Mouse (Mus musculus): Measurements from ENCODE around the gene Trim41. TPM values are rescaled to one million over a fixed set of nuclear protein-coding genes. Genes with fewer than 3 reads are reported as not detected.
A peak's percentile ranks its signal among the peaks of the same experiment; 100 is the strongest.
"Not testable (repeated sequence)": the region's sequence is repeated elsewhere in the genome, so short reads cannot be mapped to it uniquely, and the experiment has no call there.

The Trim41 gene
- total RNA-seq, 2 experiments from 2014 or later = 53.6 to 54.3 TPM

DNA sequence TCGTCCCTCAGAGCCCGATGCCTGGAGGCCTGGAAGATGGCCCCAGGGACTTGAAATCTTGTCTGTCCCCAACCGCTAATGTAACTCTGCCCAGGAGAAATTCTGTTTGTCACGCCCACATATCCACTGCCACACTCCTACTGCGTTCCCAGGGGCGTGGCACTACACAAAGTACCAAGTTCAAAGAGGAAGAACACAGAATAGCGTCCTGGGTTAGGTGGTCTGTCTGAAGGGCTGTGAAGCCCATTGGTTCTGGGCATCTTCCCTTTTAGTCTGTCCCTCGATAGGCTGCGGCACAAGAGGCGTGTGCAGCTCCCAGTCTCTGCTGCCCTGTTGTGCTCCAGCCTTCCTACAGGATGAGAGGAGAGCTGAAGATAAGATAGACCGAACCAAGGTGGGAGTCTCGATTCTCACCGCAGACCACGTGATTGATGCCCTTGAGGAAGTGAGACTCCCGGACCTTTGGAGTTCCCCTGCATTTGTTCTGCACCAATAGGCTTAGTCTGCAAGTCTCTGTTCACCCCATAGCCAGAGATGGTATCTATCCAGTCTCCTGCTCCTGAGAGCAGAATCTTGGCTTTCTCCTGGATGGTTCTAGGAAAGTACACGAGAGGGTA lies 21.1 kb upstream of the Trim41 start:
- no peak for DNase-seq
- intact Hi-C loops (cut with DNase I) = no loop called here

DNA sequence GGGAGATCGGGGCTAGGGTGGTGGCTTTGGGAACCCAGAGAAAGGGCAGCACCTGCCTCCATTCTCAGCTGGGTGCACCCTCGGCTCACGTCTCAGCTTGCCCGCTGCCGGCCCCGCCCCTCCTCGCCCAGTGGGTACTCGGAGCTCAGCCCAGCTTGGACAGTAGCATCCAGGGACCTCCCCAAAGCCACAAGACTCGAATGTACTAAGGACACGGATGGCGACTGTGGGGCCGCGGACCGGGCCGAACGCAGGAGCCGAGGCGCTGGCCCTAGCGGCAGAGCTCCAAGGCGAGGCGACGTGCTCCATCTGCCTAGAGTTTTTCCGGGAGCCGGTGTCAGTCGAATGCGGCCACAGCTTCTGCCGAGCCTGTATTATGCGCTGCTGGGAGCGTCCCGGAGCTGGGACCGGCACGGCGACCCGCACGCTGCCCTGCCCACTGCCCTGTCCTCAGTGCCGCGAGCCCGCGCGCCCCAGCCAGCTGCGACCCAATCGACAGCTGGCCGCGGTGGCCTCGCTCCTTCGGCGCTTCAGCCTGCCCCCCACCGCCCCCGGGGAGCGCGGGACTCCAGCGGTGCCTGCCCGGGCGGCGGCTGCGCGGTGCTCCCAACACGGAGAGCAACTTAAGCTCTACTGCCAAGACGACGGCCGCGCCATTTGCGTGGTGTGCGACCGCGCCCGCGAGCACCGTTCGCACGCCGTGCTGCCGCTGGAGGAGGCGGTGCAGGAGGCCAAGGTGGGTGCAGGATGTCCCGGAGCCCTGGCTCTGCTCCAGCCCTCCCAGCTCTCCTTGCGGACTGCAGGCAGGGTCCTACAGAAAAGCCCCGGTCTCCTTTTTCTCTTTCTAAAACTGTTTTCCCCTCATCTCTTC lies 20.4 kb upstream of the Trim41 start:
- DNase-seq = peak; percentile 54
- intact Hi-C loops (cut with DNase I) = loop anchor here (2.0 kb wide), 1 partner anchor 15 kb away; no protein-coding TSS in a partner anchor

DNA sequence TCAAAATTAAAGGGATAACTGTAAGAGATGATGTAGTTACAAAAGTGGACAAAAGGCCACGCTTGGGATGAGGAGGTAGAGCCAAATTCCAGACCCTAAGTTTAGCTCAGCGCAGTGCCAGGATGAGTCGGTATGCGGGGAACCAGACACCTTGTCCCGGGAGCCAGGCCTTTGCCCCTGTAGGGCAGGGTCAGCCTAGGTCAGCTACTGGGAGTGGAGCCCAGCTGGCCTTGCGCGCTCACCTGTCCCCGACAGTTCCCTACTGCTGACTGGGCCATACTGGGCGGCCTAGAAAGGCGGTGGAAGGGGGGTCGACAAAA lies 19.8 kb upstream of the Trim41 start:
- DNase-seq = no peak
- intact Hi-C loops (cut with DNase I) = loop anchor here (2.0 kb wide), 1 partner anchor 14 kb away; no protein-coding TSS in a partner anchor

DNA sequence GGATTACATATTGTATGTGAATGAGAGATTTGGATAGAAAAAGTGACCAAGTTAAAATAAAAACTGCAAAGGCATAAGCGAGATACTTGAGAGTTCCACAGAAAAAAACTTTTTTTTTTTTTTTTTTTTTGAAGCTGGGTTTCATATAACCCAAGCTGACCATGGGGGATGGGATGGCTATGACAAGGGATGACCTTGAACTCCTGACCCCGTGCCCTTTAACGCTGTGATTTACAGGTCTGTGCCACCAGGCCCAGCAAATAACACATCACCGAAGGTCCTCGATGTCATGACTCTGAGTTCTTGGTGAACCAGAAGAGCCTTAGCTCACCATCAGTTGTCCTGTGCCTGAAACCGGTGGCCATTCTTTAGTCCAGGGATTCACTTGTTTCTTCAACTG lies 18.8 kb upstream of the Trim41 start:
- intact Hi-C loops (cut with DNase I) = loop anchor here (2.0 kb wide), 1 partner anchor 13 kb away; no protein-coding TSS in a partner anchor
- DNase-seq = no peak

DNA sequence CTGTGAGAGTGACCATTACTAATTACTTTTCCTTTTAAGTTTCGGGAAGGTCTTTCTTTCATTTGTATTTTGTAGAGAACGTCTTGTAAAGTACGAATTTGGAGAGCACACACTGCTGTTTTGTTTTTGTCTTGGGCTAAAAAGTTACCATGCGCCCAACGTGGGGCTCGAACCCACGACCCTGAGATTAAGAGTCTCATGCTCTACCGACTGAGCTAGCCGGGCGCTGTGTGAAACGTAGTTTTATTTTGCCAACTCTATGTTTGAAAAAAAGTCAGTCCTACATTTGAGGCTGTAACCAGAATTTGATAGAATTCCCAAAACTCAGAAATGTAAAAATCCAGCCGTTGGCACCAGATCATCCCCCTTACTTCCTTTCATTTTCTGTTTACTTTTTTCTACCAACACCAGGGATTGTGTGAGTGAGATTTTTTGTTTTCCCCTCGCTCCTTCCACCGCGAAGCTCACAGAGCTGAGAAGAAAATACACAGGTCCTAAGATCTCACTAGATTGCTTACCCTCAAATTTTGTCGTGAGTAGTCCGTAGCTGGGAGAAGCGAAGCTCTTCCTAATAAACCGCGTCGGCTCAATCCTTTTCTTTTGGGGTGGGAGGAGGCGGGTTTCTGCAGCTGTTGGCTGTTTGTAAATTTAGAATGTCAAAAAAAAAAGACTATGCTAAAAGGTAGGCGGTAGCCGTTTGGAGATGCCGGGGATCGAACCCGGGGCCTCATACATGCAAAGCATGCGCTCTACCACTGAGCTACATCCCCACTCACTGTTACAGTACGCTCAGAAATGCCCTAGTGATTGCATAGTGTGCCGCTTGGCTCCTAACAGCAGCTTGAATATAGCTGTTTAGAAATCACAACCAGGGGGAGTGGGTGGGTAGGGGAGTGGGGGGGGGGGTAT lies 16.8 kb upstream of the Trim41 start:
- peak; percentile 91 for DNase-seq
- intact Hi-C loops (cut with DNase I) = no loop called here

DNA sequence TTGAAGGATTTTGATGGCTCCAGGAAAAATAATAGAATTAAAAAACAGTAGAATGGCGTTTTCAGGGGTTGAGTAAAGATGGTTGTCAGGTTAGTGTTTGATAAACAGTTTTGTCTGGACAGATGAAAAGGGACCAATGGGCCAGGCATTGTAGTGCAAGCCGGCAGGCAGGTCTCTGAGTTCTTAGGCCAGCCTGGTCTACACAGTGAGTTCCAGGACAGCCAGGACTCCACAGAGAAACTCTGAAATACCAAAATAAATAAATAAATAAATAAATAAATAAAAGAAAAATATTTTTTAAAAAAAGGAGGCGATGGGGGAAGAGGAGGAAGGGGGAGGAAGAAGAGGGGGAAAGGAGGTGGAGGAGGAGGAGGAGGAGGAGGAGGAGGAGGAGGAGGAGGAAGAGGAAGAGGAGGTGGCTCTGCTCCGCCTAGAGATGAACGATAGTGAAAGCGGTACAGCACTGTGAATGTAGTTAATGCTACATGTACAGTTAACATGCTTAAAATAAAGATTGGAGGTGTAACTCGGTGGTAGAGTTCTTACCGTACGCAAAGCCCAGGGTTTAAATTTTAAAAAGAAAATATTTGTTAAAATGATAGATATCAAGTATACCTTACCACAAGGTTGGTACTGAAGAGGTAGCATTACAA lies 16.1 kb upstream of the Trim41 start:
- DNase-seq = no peak
- intact Hi-C loops (cut with DNase I) = no loop called here

DNA sequence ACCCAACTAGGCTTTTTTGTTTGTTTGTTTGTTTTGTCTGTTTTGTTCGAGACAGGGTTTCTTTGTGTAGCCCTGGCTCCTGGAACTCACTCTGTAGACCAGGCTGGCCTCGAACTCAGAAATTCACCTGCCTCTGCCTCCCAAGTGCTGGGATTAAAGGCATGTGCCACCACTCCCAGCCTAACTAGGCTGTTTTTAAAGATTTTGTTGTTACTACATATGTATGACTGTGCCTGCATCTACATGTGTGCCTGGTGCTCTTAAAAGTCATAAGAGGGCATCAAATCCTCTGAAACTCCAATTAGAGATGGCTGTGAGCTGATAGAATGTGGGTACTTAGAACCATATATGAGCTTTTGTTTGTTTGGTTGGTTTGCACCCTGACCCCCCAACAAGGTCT lies 14.1 kb upstream of the Trim41 start:
- DNase-seq = no peak
- intact Hi-C loops (cut with DNase I) = no loop called here

DNA sequence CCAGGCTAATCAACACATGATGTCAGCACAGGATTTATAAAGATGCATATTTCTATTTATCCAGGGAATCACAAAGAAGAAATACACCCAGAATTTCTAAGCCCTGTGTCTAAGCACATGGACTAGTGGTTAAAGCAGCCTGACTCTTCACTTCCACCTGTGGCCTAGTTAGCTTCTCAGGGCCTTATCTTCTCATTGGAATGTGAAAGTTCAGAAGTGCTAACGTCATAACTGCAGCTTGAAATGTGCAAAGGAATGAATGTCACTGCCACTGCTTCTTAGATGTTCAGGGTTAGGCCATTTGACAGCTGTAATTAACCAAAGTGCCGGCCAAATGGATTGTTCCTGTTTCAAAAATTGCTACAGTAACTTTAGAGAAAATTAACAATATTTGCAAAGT lies 13.1 kb upstream of the Trim41 start:
- intact Hi-C loops (cut with DNase I) = no loop called here
- DNase-seq = no peak

DNA sequence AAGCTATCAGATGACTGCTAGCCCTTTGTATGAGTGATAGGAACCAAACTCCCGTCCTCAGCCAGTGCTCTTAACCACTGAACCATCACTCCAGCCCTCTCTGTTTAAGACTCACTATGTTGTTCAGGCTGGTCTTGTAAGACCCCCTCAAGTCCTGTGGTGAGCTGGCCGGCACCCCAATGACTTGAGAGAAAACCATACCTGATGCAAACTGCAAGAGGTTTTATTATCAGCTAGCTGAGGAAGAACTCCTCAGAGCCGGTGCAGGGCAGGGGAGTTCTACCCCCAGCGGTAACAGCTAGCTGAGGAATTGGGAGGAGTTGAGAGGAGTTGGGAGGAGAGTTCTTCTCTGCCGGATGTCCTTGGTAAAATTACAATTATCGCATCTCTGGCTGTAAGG lies 10.8 kb upstream of the Trim41 start:
- DNase-seq = no peak
- intact Hi-C loops (cut with DNase I) = no loop called here

DNA sequence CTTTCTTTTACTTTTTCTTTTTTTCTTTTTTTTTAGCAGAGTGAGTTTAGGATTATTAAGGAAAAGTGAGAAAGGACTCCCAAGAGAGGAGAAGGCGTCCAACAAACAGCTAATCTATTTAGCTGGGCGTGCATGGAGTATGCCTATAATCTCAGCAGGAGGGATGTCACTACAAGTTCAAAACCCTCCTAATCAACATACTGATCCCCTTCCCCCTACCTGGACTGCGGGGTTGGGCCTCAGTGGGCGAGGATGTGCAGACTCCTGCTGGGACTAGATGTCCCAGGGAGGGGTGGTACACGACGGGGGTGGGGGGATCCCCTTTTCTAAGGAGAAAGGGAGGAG lies 9.6 kb upstream of the Trim41 start:
- no peak for DNase-seq
- intact Hi-C loops (cut with DNase I) = no loop called here

DNA sequence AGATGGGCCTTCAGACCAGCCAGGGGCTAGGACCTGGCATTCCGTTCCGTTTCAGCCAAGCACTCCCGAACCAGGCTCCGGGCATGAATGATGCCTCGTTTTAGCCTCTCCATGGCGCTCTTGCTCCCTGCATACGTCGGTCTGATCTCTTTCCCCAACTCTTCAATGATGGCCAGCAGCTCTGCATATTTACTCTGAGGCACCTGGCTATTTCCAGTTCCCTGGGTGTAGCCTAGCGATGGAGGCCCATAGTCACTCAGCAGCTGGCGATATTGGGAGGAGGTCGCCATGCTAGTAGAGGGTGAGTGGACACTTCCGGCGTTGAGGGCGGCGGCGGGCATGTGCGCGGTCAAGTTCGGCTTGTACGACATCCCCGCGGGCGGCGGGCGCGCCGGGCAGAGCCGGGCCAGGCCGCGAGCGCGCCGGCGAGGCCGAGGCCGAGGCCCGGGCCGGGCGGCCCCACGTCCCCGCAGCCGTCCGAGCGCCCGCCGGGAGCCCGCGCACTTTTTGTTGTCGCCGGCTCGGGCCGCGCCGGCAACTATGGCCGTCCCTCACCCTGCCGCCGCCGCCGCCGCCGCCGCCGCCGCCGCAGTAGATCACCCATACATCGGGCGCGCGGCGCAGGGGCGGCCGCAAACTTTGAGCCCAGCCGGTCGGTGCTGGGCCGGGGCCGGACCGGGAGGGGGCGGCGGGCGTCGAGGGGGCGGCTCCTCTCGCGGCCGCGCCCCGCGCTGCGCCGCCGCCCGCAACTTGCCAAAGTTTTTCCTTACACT lies 9.0 kb upstream of the Trim41 start, which contains the start of the genes Trim7 and Gm12184:
Gene Trim7, plus strand, starts transcription at position 162 of the 773 bp plus-strand sequence.
Gene Gm12184, minus strand, starts transcription at position 677 of the 773 bp plus-strand sequence.
- intact Hi-C loops (cut with DNase I) = not testable (repeated sequence)
- peak; percentile 21 for DNase-seq

DNA sequence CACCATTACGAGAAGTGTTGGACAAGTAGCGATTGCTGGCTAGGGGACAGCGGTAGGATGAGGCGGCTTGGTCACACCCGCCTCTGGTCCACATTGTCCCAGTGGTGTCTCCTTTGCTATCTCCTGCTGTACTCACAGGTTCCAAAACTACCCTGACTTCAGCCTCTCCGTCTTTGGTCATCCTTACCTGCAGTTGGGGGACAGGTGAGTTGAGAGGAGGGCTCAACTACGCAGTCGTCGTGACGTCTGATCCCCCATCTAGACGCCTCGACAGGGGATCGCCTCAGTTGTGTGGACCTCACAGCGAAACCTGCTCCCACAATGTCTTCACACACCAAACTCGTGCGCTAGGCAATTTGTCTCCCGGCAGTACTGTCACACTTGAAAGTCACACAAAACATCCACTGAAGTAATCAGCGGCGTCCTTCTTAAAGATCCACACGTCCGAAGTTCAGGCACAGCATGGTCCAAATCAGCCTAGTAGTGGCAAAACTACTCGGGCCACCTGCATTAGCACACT lies 7.2 kb upstream of the Trim41 start:
- intact Hi-C loops (cut with DNase I) = loop anchor here (5.0 kb wide), 1 partner anchor 33 kb away; no protein-coding TSS in a partner anchor
- DNase-seq = no peak

DNA sequence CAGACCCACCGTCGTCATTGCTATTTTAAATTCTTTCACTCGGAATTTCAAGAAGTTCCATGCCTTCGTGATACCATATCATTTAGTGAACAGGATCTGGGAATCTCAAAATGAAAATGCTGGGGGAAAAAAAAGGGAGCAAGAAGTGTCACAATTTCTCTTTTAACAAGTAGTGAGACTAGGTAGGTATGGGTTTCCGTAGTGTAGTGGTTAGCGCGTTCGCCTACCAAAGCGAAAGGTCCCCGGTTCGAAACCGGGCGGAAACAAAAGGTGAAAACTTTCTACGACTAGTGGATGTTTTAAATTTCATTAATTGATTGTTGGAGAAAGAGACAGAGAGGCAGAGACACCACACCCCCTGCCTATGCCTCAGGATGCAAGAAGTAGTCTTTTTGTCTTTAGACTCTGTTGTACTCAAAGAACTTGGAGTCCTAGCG lies 6.4 kb upstream of the Trim41 start:
- peak; percentile 30 for DNase-seq
- intact Hi-C loops (cut with DNase I) = loop anchor here (2.0 to 5.0 kb wide), 2 partner anchors 13 to 34 kb away; no protein-coding TSS in a partner anchor

DNA sequence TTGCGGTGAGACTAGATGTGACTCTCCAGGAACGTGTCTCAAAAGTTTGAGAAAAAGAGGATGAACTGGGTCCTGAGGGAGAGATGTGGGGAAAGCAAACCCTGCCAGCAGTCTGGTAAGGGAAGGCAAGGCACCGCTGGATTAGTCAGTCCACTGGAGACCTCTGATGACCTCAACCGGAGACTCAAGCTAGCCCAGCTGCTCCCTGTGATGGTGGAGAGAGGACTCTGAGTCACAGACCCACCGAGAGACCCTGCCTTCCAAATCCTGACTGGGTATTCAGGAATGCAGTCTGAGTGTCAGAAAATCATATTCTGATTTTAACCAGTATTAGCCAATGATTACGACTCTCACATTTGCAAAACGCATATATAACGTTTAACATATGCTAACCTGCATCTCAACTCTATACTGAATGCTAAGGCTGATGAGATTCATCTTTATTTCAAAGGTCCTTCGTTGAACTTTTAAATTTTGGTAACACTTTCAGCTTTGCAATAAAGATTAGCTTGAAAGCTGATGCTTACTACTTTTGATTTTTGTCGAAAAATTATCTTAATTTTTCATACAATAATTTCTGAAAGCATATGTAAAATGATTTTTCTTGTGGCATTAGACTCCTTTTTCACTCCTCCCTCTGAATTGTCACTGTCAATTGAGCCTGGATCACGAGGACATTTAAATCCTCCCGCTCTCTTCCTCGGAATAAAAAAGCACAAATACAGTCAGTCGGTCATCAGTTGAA lies 5.8 kb upstream of the Trim41 start:
- DNase-seq = no peak
- intact Hi-C loops (cut with DNase I) = loop anchor here (2.0 to 5.0 kb wide), 2 partner anchors 14 to 34 kb away; no protein-coding TSS in a partner anchor

DNA sequence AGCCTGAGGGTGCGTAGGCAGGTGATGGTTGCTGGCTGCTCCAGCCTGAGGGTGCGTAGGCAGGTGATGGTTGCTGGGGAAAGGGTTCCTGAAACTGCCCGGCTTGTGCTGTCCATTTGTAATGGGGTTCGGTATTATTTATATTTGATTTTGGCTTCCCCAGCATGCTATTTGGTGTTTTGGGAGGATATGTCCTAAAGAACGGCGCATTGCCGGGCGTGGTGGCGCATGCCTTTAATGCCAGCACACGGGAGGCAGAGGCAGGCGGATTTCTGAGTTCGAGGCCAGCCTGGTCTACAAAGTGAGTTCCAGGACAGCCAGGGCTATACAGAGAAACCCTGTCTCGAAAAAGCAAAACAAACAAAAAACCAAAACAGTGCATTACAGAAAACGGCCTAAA lies 4.1 kb upstream of the Trim41 start:
- intact Hi-C loops (cut with DNase I) = loop anchor here (5.0 kb wide), 1 partner anchor 36 kb away; no protein-coding TSS in a partner anchor
- not testable (repeated sequence) for DNase-seq

DNA sequence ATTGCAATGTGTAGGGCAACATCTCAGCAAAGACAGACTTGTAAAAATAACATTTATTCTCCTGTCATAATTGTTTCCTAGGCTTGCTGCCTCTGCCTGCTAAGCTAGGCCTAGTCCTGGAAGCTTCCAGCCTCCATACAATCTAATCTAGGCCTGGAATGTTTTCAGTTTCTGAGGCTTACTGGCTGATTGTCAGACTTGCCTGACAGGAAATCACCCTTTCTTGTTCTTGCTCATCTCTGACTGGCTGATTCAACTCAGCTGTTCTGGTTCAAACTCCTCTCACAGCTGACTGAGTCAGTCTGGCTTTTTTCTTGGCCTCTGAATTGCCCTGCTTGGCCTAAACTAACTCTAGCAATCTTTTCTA lies 3.1 kb upstream of the Trim41 start:
- intact Hi-C loops (cut with DNase I) = loop anchor here (5.0 kb wide), 1 partner anchor 37 kb away; no protein-coding TSS in a partner anchor
- DNase-seq = no peak

DNA sequence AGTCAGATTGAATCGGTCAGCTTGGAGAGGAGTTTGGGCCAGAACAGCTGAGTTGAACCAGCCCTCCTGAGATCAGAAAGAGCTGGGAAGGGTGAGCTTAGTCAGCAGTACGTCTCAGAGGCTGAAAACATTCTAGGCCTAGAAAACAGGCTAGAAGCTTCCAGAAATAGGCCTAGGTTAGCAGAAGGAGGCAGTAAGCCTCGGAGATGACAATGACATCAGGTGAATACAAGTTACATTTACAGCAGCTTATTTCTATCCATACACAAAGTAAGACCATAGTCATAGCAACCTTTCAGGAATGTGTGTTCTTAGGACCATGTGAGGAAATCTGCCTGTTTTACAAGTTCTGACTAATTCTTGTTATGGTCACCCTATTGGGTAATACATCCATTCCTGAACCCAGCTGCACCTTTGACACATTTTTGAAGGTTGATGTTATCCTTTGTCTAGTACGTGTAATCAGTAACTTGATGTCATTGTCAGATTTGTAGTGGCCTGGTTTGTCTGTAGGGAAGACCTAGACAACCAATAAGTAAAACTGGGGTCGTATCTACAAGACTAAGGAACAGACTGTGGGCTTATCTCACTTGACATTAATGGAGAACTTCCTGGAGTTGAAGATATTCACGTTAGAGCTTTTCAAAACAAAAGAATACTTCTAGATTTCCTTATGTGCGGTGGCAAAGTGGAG lies 2.6 kb upstream of the Trim41 start:
- intact Hi-C loops (cut with DNase I) = loop anchor here (5.0 kb wide), 1 partner anchor 38 kb away; no protein-coding TSS in a partner anchor
- no peak for DNase-seq

DNA sequence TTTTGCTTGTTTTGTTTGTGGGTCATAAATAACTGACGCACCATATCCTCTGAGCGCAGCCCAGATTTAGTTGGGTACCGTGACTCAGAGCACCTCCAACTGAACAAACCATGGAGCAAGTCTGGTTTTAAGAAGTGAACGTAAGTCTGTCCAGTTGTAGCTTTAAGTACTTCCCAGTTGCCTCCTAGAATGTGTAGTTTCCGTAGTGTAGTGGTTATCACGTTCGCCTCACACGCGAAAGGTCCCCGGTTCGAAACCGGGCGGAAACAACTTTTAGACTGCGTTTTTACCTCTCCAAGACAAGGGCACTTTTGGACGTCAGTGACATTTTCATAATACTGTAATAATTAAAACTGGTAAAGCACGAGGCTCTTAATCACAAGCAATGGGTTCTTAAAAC lies 1.2 kb upstream of the Trim41 start:
- intact Hi-C loops (cut with DNase I) = no loop called here

More for the DNA sequence above, 1.2 kb upstream of the Trim41 start:
- DNase-seq = peak; percentile 71

All from left cerebral cortex, postnatal 4 days (tissue).